Mouse (Mus musculus) spleen, adult 2 months (tissue): ENCODE results near the gene Tanc1. TPM values are rescaled to one million over a fixed set of nuclear protein-coding genes. Genes with fewer than 3 reads are reported as not detected.

Source experiments
- DNase-seq, 2 experiments: peaks; one replicate each; pipeline versions ENCODE4 v3.0.0 to v3.0.0-alpha.2; 2012 to 2021; ENCODE audit warnings: low spot score in 2 of 2, low read depth in 1 of 2
- H3K27ac ChIP-seq: fragments of 200-500 bp; 2 replicates; pipeline ENCODE4 v1.5.1; 2012; ENCODE audit warnings: low read length, inconsistent platforms; ENCODE audit not compliant: insufficient read depth
- H3K27me3 ChIP-seq: fragments of 200-500 bp; 2 replicates; pipeline ENCODE4 v1.6.1; 2012; ENCODE audit warnings: mild to moderate bottlenecking, moderate library complexity, low read length, inconsistent platforms; ENCODE audit not compliant: control insufficient read depth, insufficient read depth
- H3K36me3 ChIP-seq: fragments of 200-500 bp; 2 replicates; pipeline ENCODE4 v1.6.1; 2012; ENCODE audit warnings: mild to moderate bottlenecking, low read length, inconsistent platforms; ENCODE audit not compliant: control insufficient read depth, insufficient read depth
- H3K4me1 ChIP-seq: fragments of 200-500 bp; 2 replicates; pipeline ENCODE4 v1.6.1; 2011; ENCODE audit warnings: inconsistent platforms; ENCODE audit not compliant: control insufficient read depth, insufficient read depth, insufficient read length
- H3K4me3 ChIP-seq: fragments of 200-500 bp; 2 replicates; pipeline ENCODE4 v1.5.1; 2011; ENCODE audit warnings: mild to moderate bottlenecking, inconsistent platforms; ENCODE audit not compliant: insufficient read depth, insufficient read length; ENCODE audit errors: extremely low read depth
- CTCF ChIP-seq: fragments of 200-500 bp; IDR thresholded peaks from 2 replicates; pipeline ENCODE4 v1.5.1; 2011; ENCODE audit warnings: mild to moderate bottlenecking, inconsistent platforms; ENCODE audit not compliant: insufficient read depth, insufficient read length, insufficient replicate concordance; ENCODE audit errors: extremely low read depth
- POLR2A ChIP-seq: fragments of 200-500 bp; IDR thresholded peaks from 2 replicates; pipeline ENCODE4 v1.6.1; 2011; ENCODE audit warnings: low read depth, low read length, inconsistent platforms
- WGBS: fragments of 180-500 bp; shearing (Covaris S2); methylation state at CpG from one replicate; pipeline ENCODE4 v1.1.7; 2018; 5-methylcytosine and 5-hydroxymethylcytosine counted together
- polyA plus RNA-seq: library from polyadenylated mRNA; depleted of rRNA; stranded (reverse); fragments of >200 nt; gene quantifications from 2 replicates; pipeline ENCODE4 v1.2.3, GENCODE M21; 2012

The Tanc1 gene
- polyA plus RNA-seq, 1 experiment, result 5.5 TPM

DNA sequence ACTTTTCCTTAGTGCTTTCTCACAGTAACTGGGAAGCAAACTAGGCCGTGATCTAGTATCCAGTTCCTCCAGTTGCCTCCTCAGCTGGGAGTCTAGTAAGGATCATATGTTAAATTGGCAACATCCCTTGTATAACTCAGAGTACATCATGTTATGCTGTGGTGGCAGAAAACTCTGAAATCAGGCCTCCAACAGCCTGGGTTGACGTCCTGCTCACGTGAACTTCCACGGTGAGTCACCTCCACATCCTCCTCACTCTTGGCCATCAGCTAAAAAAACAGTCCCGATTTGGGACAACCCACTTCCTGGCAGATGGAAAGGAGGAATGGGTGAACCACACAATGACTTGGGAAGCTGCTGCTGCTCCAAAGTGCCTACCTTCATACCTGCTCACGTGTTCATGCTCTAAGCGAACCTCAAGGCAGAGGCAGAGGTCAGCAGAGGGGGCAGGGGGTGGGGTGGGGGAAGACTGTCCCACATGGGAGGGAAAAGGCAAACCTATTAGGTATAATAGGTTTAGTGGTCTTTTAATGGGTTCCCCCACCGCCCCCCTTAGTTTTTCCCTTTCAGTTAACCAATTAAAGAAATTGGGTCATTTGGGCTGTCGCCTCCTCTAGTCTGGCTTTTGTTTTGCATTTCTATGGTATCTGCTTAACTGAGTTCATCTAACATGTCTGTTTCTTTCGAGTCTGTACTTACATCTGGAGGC lies 24.3 kb upstream of the Tanc1 start:
- no peaks in the 10 kb centered on the region for H3K4me1 ChIP-seq
- no peak overlapping the region for H3K4me3 ChIP-seq
- no peak for TF ChIP-seq POLR2A
- TF ChIP-seq CTCF, result no peak
- 81% methylated on average over 10 of the region's 10 CpGs for WGBS
- no peak overlapping the region for H3K27ac ChIP-seq
- no peak for DNase-seq
- H3K36me3 ChIP-seq, result no peaks in the 10 kb centered on the region
- no peaks in the 10 kb centered on the region for H3K27me3 ChIP-seq

- DNase-seq, result no peak
- no peaks in the 10 kb centered on the region for H3K4me1 ChIP-seq
- no peaks in the 10 kb centered on the region for H3K36me3 ChIP-seq
- H3K4me3 ChIP-seq, result no peak overlapping the region
- TF ChIP-seq CTCF, result no peak
- no peak for TF ChIP-seq POLR2A
- no peak overlapping the region for H3K27ac ChIP-seq
- H3K27me3 ChIP-seq, result no peaks in the 10 kb centered on the region
- 87% methylated on average over 3 of the region's 3 CpGs for WGBS
These were observed 23.8 kb upstream of the Tanc1 start for GRCm38 (mm10) chr2:59588096-59588405.

- H3K4me1 ChIP-seq, result no peaks in the 10 kb centered on the region
- no peak for TF ChIP-seq POLR2A
- no peak for TF ChIP-seq CTCF
- DNase-seq, result no peak
- no peak overlapping the region for H3K27ac ChIP-seq
- WGBS, result 36% methylated on average over 7 of the region's 7 CpGs
- no peaks in the 10 kb centered on the region for H3K36me3 ChIP-seq
- no peaks in the 10 kb centered on the region for H3K27me3 ChIP-seq
- no peak overlapping the region for H3K4me3 ChIP-seq
These were observed 18.4 kb upstream of the Tanc1 start for GRCm38 (mm10) chr2:59593341-59593902.

- Histone ChIP-seq H3K4me3 (no peak overlapping the region), H3K4me1 (no peaks in the 10 kb centered on the region), H3K27ac (no peak overlapping the region), H3K36me3 (no peaks in the 10 kb centered on the region), H3K27me3 (no peaks in the 10 kb centered on the region)
- DNase-seq, result no peak
- WGBS, result 83% methylated on average over 6 of the region's 6 CpGs
- TF ChIP-seq POLR2A (no peak), CTCF (no peak)
These were observed 17.7 kb upstream of the Tanc1 start for GRCm38 (mm10) chr2:59594095-59594494.

DNA sequence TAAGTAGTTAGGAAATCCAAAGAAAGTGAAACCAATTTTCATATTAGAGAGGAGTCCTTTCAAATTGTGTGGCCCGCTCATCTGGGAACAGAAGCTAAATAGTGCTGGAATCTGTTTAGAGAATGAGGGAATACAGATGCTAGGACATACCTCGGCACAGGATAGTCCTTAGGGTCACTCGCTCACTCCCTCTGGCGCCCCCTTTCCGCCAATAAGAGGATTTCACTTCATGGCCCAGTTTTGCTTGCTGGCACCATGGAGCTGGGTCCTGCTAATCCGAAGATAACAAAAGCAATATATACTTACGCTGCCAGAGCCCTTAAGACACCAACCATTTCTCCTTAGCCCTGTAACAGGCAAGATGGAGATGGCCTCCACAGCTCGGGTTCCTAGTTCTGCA lies 15.3 kb upstream of the Tanc1 start:
- no peak for DNase-seq
- Histone ChIP-seq H3K27me3 (no peaks in the 10 kb centered on the region), H3K27ac (no peak overlapping the region), H3K4me1 (no peaks in the 10 kb centered on the region), H3K36me3 (no peaks in the 10 kb centered on the region), H3K4me3 (no peak overlapping the region)
- WGBS, result 79% methylated on average over 8 of the region's 8 CpGs
- no peak for TF ChIP-seq CTCF
- no peak for TF ChIP-seq POLR2A

DNA sequence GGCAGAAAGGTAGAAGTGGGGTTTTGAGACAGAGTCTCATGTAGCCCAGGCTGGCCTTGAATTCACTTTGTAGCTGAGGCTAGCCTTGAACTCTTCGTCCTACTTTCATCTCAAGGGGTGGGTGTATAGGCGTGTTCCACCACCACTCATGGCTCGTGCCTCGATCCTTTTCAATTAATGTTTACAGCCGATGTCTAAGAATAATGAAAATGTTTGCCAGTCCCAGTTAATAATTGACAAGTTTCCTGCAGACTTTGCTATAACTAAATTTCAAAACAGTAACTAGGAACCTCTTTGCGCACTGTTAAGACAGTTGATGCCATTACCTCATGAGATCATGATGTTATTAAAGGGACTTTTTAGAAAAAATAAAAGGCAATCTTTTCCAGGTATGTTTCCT lies 13.6 kb upstream of the Tanc1 start:
- Histone ChIP-seq H3K4me3 (no peak overlapping the region), H3K4me1 (no peaks in the 10 kb centered on the region), H3K36me3 (no peaks in the 10 kb centered on the region), H3K27ac (no peak overlapping the region), H3K27me3 (no peaks in the 10 kb centered on the region)
- DNase-seq, result no peak
- WGBS, result 94% methylated on average over 6 of the region's 6 CpGs
- no peak for TF ChIP-seq POLR2A
- TF ChIP-seq CTCF, result no peak

GRCm38 (mm10) chr2:59598894-59599293 lies 12.9 kb upstream of the Tanc1 start:
- 38% methylated on average over 4 of the region's 4 CpGs for WGBS
- Histone ChIP-seq H3K4me1 (no peaks in the 10 kb centered on the region), H3K27me3 (no peaks in the 10 kb centered on the region), H3K4me3 (no peak overlapping the region), H3K27ac (no peak overlapping the region), H3K36me3 (no peaks in the 10 kb centered on the region)
- no peak for TF ChIP-seq POLR2A
- TF ChIP-seq CTCF, result no peak
- no peak for DNase-seq
